Mouse (Mus musculus): ENCODE measurements at regions not wholly inside any gene's neighbourhood (a gene's known extent, or its start where the extent isn't known, plus 50 kb on each side); places are given as distances from the start of the nearest gene placed in this dataset.

DNA sequence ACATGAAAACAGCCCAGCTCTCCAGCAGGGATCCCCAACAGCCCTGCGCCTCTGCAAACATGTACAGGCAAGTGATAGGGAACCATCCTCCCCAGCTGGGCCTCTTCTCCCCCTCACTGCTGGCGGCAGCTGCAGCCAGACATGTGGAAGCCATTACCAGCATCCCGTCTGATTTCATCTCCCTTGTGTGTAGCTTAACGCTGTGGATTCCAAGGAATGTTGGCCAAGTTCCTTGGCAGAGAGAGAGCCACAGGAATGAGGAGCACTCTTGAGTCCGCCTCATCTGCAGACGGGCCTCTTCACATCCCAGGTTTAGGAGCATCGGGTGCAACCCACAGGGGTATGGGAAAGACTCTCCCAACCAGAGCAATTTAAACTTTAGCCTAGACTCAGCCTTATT lies 157.1 kb downstream of the Gm26897 start:
- in situ Hi-C loops (cut with MboI, MseI) = no loop called here

DNA sequence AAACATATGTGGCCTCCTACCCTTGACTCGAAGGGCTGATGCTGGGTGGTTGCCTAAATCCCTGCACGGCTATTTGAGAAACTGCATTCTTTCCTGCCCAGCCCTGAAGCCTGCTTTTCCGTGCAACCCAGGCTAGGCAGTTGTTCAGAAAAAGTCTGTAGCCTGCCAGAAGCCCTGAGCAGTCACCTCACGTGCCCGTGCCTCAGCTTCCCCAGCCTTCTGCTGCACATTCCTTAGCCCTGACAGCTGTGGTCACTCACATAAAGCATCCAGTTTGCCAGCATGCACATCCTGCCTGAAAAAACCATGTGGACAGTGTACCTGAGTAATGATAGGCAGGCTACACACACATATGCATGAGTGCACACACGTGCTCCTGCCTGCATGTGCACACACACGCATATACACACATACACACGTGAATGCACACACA lies 157.6 kb downstream of the Gm26897 start:
- in situ Hi-C loops (cut with MboI, MseI) = no loop called here

- in situ Hi-C loops (cut with MboI, MseI) = no loop called here
These were observed 159.2 kb downstream of the Gm26897 start for GRCm38 (mm10) chr5:111892956-111893355.

DNA sequence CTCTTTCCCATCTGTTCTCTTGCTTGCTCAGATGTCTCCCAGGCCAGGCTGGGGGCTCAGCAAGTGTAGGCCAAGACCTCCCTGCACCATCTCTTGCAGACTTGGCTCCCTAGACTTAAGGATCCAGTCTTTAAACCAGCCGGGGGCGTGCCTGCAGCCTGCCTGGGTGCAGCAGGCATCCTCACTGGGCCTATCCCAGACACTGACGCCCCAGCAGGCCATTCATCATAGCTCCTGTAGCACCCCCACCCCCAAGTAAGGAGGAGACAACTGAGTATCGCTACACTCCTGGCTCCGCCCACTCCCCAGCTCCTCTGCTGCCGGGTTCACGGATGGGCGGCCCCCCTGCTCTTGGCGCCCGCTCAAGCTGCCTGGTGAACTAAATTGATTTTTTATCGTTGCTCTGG lies 160.2 kb downstream of the Gm26897 start:
- in situ Hi-C loops (cut with MboI, MseI) = no loop called here

- in situ Hi-C loops (cut with MboI, MseI) = no loop called here
These were observed 163.8 kb downstream of the Gm26897 start for GRCm38 (mm10) chr5:111897568-111897967.

- in situ Hi-C loops (cut with MboI, MseI) = no loop called here
These were observed 164.8 kb downstream of the Gm26897 start for GRCm38 (mm10) chr5:111898482-111898881.

DNA sequence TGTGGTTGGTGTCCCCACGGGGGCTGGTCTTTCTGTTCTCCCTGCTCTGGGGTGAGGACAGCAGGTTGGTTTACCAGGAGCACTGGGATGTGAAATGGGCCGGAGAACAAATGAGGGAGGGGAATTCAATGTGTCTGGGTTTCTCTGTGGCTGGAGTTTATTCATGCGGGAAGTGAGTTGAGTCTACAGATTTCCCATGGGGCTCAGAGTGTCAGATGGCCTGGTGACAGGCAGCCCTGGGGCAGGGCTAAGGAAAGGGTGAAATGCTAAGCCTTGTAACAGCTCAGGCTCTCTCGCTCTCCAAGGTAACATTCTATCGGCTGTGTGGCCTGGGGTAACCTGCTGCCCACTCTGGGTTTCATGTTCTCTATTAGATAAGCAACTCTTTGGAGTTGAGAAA lies 167.5 kb downstream of the Gm26897 start:
- in situ Hi-C loops (cut with MboI, MseI) = no loop called here

GRCm38 (mm10) chr5:111901678-111902077 lies 168.0 kb downstream of the Gm26897 start:
- in situ Hi-C loops (cut with MboI, MseI) = no loop called here

DNA sequence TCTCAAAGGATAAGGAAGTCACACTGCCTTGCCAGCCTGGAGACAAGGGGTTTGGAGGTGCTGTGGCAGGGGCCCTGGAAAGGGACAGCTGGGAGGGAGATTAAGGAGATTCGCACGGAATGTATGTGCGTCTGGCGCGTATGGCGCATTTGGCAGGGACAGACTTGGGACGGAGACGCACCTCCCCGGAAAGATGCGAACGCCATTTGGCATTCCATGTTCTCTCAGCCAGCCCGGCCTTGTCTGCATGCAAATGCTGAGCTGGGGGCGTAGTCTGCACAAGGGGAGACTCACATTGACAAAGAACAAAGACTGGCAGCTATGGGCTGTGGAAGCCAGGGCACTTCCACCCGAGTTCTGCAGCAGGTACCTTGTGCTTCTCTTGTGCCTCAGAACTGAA lies 174.4 kb downstream of the Gm26897 start:
- in situ Hi-C loops (cut with MboI, MseI) = no loop called here

- in situ Hi-C loops (cut with MboI, MseI) = no loop called here
These were observed 176.8 kb downstream of the Gm26897 start for GRCm38 (mm10) chr5:111910514-111910913.

- in situ Hi-C loops (cut with MboI, MseI) = no loop called here
These were observed 179.6 kb downstream of the Gm26897 start for GRCm38 (mm10) chr5:111913354-111913753.

- in situ Hi-C loops (cut with MboI, MseI) = no loop called here
These were observed 180.6 kb downstream of the Gm26897 start for GRCm38 (mm10) chr5:111914296-111914695.

GRCm38 (mm10) chr5:111917643-111918252 lies 184.0 kb downstream of the Gm26897 start:
- in situ Hi-C loops (cut with MboI, MseI) = no loop called here

- in situ Hi-C loops (cut with MboI, MseI) = no loop called here
These were observed 185.2 kb downstream of the Gm26897 start for GRCm38 (mm10) chr5:111918888-111919287.

DNA sequence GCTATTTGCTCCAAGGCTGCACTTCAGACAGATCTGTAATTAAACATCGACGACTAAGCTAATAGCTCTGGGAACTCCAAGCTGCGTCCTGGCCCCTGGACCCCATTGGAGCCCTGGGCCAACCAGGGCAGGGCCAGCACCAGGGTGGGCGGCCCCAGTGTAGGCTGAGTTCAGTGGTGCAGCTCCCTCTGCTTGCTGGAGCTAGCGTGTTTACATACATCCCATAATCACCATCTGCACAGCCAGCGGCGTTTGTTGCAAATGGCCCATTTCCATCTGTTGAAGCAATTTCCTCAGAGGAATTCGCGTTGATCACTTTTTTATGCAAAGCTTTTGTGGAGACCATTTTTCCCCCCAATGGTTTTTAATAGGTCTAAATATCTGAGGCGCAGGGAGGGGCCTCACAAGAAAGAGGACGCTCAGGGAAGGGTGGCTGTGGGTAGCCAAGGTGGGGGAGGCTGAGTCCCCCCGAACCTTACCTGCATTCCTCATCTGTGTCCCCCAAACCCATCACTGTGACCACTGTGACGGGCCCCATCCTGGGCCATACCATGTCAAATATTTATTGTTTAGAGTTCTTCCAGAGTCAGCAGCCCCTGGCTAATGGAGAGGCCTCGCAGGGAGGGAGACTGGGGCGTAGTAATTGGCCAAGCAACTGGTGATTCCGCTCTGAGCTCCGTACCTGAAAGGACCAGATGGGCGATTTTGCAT lies 189.4 kb downstream of the Gm26897 start:
- in situ Hi-C loops (cut with MboI, MseI) = no loop called here

DNA sequence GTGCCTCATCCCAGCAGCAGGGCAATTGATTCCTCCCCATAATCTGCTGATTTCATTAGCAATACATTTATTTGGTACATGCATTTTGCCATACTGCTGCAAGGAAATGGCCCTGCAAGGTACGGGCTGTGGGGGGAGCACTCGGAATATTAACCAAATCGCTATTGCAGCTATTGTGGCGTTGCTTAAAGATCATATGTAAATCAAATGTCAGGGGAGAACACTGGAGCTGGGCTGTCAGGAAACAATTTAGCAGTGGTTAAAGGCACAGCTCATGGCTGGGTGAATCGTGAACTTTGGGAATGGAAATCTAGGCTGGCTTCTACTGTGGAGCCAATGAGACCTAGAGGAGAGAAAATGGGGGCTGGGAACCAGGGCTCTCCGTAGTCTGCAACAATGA lies 192.0 kb downstream of the Gm26897 start:
- in situ Hi-C loops (cut with MboI, MseI) = no loop called here

DNA sequence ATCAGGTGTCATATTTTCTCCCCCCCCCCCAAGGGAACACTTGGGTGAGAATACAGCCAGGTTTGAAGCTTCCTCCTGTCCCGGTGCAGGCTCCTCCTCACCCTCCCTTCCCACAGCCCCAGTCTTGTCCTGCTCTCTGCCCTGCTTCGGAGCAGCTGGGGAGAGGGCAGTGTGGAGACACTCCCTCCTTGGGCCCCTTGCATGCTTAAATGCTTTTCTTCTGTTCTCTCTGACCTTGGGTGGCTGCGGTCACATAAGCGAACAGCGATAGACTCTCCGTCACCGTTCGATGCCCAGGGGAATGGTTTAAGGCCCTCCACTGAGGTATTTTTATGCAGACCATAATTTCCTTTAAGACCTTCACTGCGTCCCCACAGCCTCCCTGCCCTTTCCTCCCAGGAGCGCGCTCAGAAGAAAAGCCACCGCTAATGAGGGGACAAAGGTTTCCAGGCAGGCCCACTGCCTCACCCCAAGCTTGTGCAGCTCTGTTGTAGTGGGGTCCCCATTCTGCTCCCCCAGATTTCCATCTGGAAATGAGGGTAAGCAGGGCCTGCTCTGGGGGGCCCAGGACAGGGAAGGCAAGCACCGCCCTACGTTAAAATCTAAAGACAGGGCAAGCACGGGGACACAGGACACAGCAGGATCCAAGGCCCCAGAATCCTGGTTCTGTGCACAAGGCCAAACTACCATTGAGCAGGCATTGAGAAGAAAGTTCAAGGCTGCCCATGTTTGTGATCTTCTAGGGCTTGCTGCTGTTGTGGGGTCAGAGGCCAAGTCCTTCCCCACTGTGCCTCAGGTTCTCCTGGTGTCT lies 195.7 kb downstream of the Gm26897 start:
- in situ Hi-C loops (cut with MboI, MseI) = no loop called here

- in situ Hi-C loops (cut with MboI, MseI) = loop anchor here (5.0 kb wide), 1 partner anchor 217 kb away; no protein-coding TSS in a partner anchor
These were observed 196.2 kb downstream of the Gm26897 start for GRCm38 (mm10) chr5:111929991-111930339.

GRCm38 (mm10) chr5:111931733-111932132 lies 198.0 kb downstream of the Gm26897 start:
- in situ Hi-C loops (cut with MboI, MseI) = loop anchor here (5.0 kb wide), 1 partner anchor 216 kb away; no protein-coding TSS in a partner anchor

DNA sequence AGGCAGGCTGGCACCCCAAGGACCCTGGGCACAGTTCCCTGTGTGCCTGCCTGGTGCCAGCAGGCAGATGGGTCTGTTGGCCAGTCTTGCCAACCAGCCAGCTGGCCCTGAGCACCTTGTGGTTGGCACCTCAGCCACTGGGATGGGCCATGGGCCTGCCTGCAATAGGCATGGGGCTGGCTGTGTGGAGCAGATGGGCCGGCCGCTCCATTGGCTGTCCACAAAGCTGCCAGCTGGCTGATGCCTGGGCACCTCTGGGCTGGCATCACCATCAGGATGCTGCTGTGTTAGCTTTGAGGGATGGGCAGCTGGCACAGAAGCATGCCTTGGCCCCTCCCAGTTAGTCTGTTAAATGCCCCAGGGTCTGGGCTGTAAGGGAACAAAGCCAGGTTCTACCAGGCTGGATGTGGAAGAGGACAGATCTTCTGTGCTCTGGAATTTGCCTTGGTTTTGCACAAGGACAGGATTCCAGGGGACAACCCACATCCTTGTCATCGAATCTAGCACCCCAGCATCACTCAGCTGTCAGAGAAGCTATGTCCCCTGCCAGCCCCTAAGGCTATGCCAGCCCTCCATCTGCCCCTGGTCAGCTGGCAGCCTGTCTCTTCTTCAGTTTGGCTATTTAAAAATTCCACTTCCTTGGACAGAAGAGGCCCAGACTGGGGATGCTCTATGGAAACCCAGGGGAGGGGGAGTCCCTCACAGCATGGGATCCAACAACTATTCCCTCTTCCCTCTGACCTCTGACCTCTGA lies 201.8 kb downstream of the Gm26897 start:
- in situ Hi-C loops (cut with MboI, MseI) = no loop called here

- in situ Hi-C loops (cut with MboI, MseI) = no loop called here
These were observed 208.1 kb downstream of the Gm26897 start for GRCm38 (mm10) chr5:111941831-111942230.

- in situ Hi-C loops (cut with MboI, MseI) = no loop called here
These were observed 209.1 kb downstream of the Gm26897 start for GRCm38 (mm10) chr5:111942792-111943191.

Measured in regulatory T cell (primary cell).